Comparison of ENCODE assay signal across 7 mouse cellular contexts in the genomic region with DNA sequence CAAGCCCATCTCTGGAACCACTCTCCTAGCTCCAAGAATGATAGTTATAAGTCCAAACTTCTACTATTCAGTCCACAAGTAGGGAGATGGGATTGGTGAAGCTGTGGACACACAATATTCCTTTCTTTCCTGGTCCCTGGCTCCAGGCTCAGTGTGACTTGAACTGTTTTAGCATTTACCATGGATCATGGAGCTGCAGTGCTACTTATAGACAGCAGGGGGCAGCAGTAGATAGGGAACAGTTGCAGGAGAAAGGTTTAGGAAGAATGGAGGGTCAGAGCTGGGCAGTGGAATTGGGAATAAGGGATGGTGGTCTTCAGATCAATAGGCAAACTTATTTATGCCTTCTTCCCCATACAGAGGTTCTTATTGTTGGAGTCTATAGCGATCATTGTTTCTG. TPM values are rescaled to one million over a fixed set of nuclear protein-coding genes. Genes with fewer than 3 reads are reported as not detected.
DNase-seq lines count a peak whose midpoint lies in the region; ATAC-seq and TF ChIP-seq lines count a peak whose summit lies in the region.

No protein-coding gene starts in this region.

- peaks cover 38% of the 10 kb centered on the region for H3K4me1 ChIP-seq in embryonic facial prominence, embryonic 10.5 days
- H3K4me1 ChIP-seq in kidney, postnatal 0 days (replicated peaks; ENCODE audit: insufficient read depth, low read length): no peaks in the 10 kb centered on the region
- peaks cover 16% of the 10 kb centered on the region; the same call in 1 of the 2 replicates for H3K4me1 ChIP-seq in liver, postnatal 0 days (ENCODE audit: insufficient read depth)

- no peak overlapping the region for H3K4me2 ChIP-seq in kidney, postnatal 0 days (ENCODE audit: low read length)
- H3K4me2 ChIP-seq in liver, postnatal 0 days (ENCODE audit: low read depth, low read length): no peak overlapping the region

- H3K27ac ChIP-seq in embryonic facial prominence, embryonic 10.5 days (replicated peaks): no peak overlapping the region
- H3K27ac ChIP-seq in kidney, postnatal 0 days: no peak overlapping the region
- no peak overlapping the region for H3K27ac ChIP-seq in liver, postnatal 0 days (ENCODE audit: low read depth)

- no peak for ATAC-seq in kidney, postnatal 0 days (replicated peaks; ENCODE audit: low FRiP score, low read depth)
- ATAC-seq in liver, postnatal 0 days: no peak

- TF ChIP-seq CTCF in kidney, postnatal 0 days (IDR thresholded peaks at IDR 0.05; ENCODE audit: low read depth): peak; percentile 99
- TF ChIP-seq CTCF in liver, postnatal 0 days (IDR thresholded peaks at IDR 0.05; ENCODE audit: low read depth): peak; percentile 99

- WGBS in embryonic facial prominence, embryonic 10.5 days: 15% methylated on average over 1 of the region's 1 CpGs
- 16% methylated on average over 1 of the region's 1 CpGs for WGBS in kidney, postnatal 0 days
- 12% methylated on average over 1 of the region's 1 CpGs for WGBS in liver, postnatal 0 days (ENCODE audit: insufficient replicate concordance)

- no peaks in the 10 kb centered on the region for H3K9me3 ChIP-seq in embryonic facial prominence, embryonic 10.5 days
- H3K9me3 ChIP-seq in kidney, postnatal 0 days (replicated peaks; ENCODE audit: low read length): no peaks in the 10 kb centered on the region
- H3K9me3 ChIP-seq in liver, postnatal 0 days (ENCODE audit: low read length): no peaks in the 10 kb centered on the region

- TF ChIP-seq EP300 in liver, postnatal 0 days (IDR thresholded peaks at IDR 0.05; ENCODE audit: low read depth): no peak

- DNase-seq in urinary bladder, adult 18-20 months (ENCODE audit: low spot score in 2 of 2): peak; percentile 39 to 45
- DNase-seq in urinary bladder, adult 2 months (ENCODE audit: low spot score): no peak
- peak; percentile 45 for DNase-seq in adrenal gland, adult 8-10 months
- DNase-seq in embryonic facial prominence, embryonic 10.5 days (ENCODE audit: low spot score): peak; percentile 66
- DNase-seq in kidney, postnatal 0 days (ENCODE audit: low spot score): peak; percentile 91
- DNase-seq in liver, postnatal 0 days: peak; percentile 60
- peak; percentile 65 for DNase-seq in right cerebral cortex, postnatal 4 days

- no peak overlapping the region for H3K4me3 ChIP-seq in embryonic facial prominence, embryonic 10.5 days
- H3K4me3 ChIP-seq in kidney, postnatal 0 days (replicated peaks; ENCODE audit: low read depth, low read length): no peak overlapping the region
- H3K4me3 ChIP-seq in liver, postnatal 0 days (ENCODE audit: low read depth, low read length): no peak overlapping the region

- no peaks in the 10 kb centered on the region for H3K36me3 ChIP-seq in embryonic facial prominence, embryonic 10.5 days (replicated peaks)
- H3K36me3 ChIP-seq in kidney, postnatal 0 days (ENCODE audit: insufficient read depth, low read length): no peaks in the 10 kb centered on the region
- no peaks in the 10 kb centered on the region for H3K36me3 ChIP-seq in liver, postnatal 0 days (replicated peaks; ENCODE audit: insufficient read depth, low read length)

- no peak overlapping the region for H3K9ac ChIP-seq in kidney, postnatal 0 days (ENCODE audit: low read depth, low read length)
- H3K9ac ChIP-seq in liver, postnatal 0 days (replicated peaks): no peak overlapping the region

- H3K27me3 ChIP-seq in embryonic facial prominence, embryonic 10.5 days (replicated peaks; ENCODE audit: low read depth, poor library complexity, severe bottlenecking): peaks cover 34% of the 10 kb centered on the region
- no peaks in the 10 kb centered on the region for H3K27me3 ChIP-seq in kidney, postnatal 0 days (ENCODE audit: insufficient read depth, low read length)
- peaks cover 28% of the 10 kb centered on the region for H3K27me3 ChIP-seq in liver, postnatal 0 days (ENCODE audit: insufficient read depth, low read length)

RNA-seq across cellular contexts. Expression of gene Acss2, which starts 1.8 kb away (rescaled TPM):
- polyA plus RNA-seq in urinary bladder, adult 2 months (2012; rRNA removed): 22.9 and 27.8 TPM in 2 replicates
- 10 to 100 TPM; 41.7 to 70.9 (median 65.8) TPM for total RNA-seq in adrenal gland, adult 8-10 months (2022)
- polyA plus RNA-seq in embryonic facial prominence, embryonic 10.5 days (2016; fragmentation: Nextera tagmentation; extraction: Ambion mirVana): 8.4 and 9.1 TPM in 2 replicates
- 20.8 and 22.9 TPM in 2 replicates for polyA plus RNA-seq in kidney, postnatal 0 days (2015; fragmentation: Nextera tagmentation; extraction: Ambion mirVana)
- 7.5 and 8.2 TPM in 2 replicates for polyA plus RNA-seq in liver, postnatal 0 days (2015; fragmentation: Nextera tagmentation; extraction: Ambion mirVana)

RNA-seq across cellular contexts. Expression of gene Ggt7, which starts 2.1 kb away (rescaled TPM):
- polyA plus RNA-seq in urinary bladder, adult 2 months (2012; rRNA removed): 8.6 and 11.3 TPM in 2 replicates
- total RNA-seq in adrenal gland, adult 8-10 months (2022): 1 to 10 TPM; 3.6 to 9.0 (median 6.3) TPM
- polyA plus RNA-seq in embryonic facial prominence, embryonic 10.5 days (2016; fragmentation: Nextera tagmentation; extraction: Ambion mirVana): 7.3 TPM in 2 replicates
- 2.0 TPM in 2 replicates for polyA plus RNA-seq in kidney, postnatal 0 days (2015; fragmentation: Nextera tagmentation; extraction: Ambion mirVana)
- polyA plus RNA-seq in liver, postnatal 0 days (2015; fragmentation: Nextera tagmentation; extraction: Ambion mirVana): 0.22 and 0.25 TPM in 2 replicates

RNA-seq across cellular contexts. Expression of gene Ncoa6, which starts 42.2 kb away (rescaled TPM):
- 22.7 and 29.9 TPM in 2 replicates for polyA plus RNA-seq in urinary bladder, adult 2 months (2012; rRNA removed)
- 10 to 100 TPM; 39.0 to 65.5 (median 49.2) TPM for total RNA-seq in adrenal gland, adult 8-10 months (2022)
- 20.1 and 25.7 TPM in 2 replicates for polyA plus RNA-seq in embryonic facial prominence, embryonic 10.5 days (2016; fragmentation: Nextera tagmentation; extraction: Ambion mirVana)
- polyA plus RNA-seq in kidney, postnatal 0 days (2015; fragmentation: Nextera tagmentation; extraction: Ambion mirVana): 19.0 and 19.6 TPM in 2 replicates
- 6.3 and 6.4 TPM in 2 replicates for polyA plus RNA-seq in liver, postnatal 0 days (2015; fragmentation: Nextera tagmentation; extraction: Ambion mirVana)
